Mouse (Mus musculus) forebrain, postnatal 0 days (tissue): ENCODE measurements around the gene Ptprd. TPM values are rescaled to one million over a fixed set of nuclear protein-coding genes. Genes with fewer than 3 reads are reported as not detected.

Experiments used
- ATAC-seq: fragments of 200-750 bp; cut with Nextera tagmentation; 2 replicates; pipeline ENCODE4 v1.8.0; 2017; ENCODE audit warnings: mild to moderate bottlenecking, moderate library complexity
- DNase-seq: peaks from one replicate; pipeline ENCODE4 v3.0.0-alpha.2; 2015
- H3K27ac ChIP-seq: fragments of 300-500 bp; sonication (generic); 2 replicates; pipeline ENCODE4 v1.5.1; 2014; ENCODE audit warnings: low read depth, mild to moderate bottlenecking, antibody characterized with exemption, low read length, moderate library complexity, mixed read lengths
- H3K27me3 ChIP-seq: fragments of 300-500 bp; sonication (generic); 2 replicates; pipeline ENCODE4 v1.6.1; 2014; ENCODE audit warnings: mild to moderate bottlenecking, low read length, mixed read lengths; ENCODE audit not compliant: insufficient read depth
- H3K36me3 ChIP-seq: fragments of 300-500 bp; sonication (generic); 2 replicates; pipeline ENCODE4 v1.6.1; 2014; ENCODE audit warnings: mild to moderate bottlenecking, moderate library complexity; ENCODE audit not compliant: insufficient read depth
- H3K4me1 ChIP-seq: fragments of 300-500 bp; sonication (generic); 2 replicates; pipeline ENCODE4 v1.6.1; 2014; ENCODE audit warnings: antibody characterized with exemption; ENCODE audit not compliant: insufficient read depth
- H3K4me2 ChIP-seq: fragments of 300-500 bp; sonication (generic); 2 replicates; pipeline ENCODE4 v1.6.1; 2014; ENCODE audit warnings: low read depth, mild to moderate bottlenecking, moderate library complexity
- H3K4me3 ChIP-seq: fragments of 300-500 bp; sonication (generic); 2 replicates; pipeline ENCODE4 v1.5.1; 2014; ENCODE audit warnings: low read depth, low read length, mixed read lengths
- H3K9ac ChIP-seq: fragments of 300-500 bp; sonication (generic); 2 replicates; pipeline ENCODE4 v1.6.1; 2014; ENCODE audit warnings: mild to moderate bottlenecking
- H3K9me3 ChIP-seq: fragments of 300-500 bp; sonication (generic); 2 replicates; pipeline ENCODE4 v1.6.1; 2016; ENCODE audit warnings: low read length
- CTCF ChIP-seq: sonication (generic); IDR thresholded peaks from 2 replicates; pipeline ENCODE4 v1.5.1; 2016; ENCODE audit warnings: antibody characterized with exemption, control low read depth, low read depth
- WGBS: fragments of 180-500 bp; shearing (Covaris S2); extraction: QIAGEN DNeasy Blood & Tissue Kit; methylation state at CpG from one replicate; pipeline ENCODE4 v1.1.7; 2014; 5-methylcytosine and 5-hydroxymethylcytosine counted together
- polyA plus RNA-seq: library from polyadenylated mRNA; unstranded; fragments of >200 nt; fragmentation: Nextera tagmentation; extraction: Ambion mirVana; gene quantifications from 2 replicates; pipeline ENCODE4 v1.2.1, GENCODE M21; 2015
- total RNA-seq: library from RNA; depleted of rRNA; stranded (reverse); fragments of >200 nt; gene quantifications from 2 replicates; pipeline ENCODE4 v1.2.3, GENCODE M21; 2014

The Ptprd gene
- total and polyA plus RNA-seq, 2 experiments from 2014 or later, result 58.3 to 120 TPM

GRCm38 (mm10) chr4:76425230-76425575 is 1786.6 kb downstream of the Ptprd start:
- Histone ChIP-seq H3K27ac (no peak overlapping the region), H3K9me3 (no peaks in the 10 kb centered on the region), H3K4me3 (no peak overlapping the region), H3K4me1 (no peaks in the 10 kb centered on the region), H3K27me3 (no peaks in the 10 kb centered on the region), H3K4me2 (no peak overlapping the region), H3K36me3 (no peaks in the 10 kb centered on the region), H3K9ac (no peak overlapping the region)
- 81% methylated on average over 2 of the region's 2 CpGs for WGBS
- ATAC-seq (no peak), DNase-seq (no peak)
- TF ChIP-seq CTCF, result no peak

GRCm38 (mm10) chr4:76424324-76425229 is 1787.2 kb downstream of the Ptprd start:
- peak; percentile 29 for ATAC-seq
- Histone ChIP-seq H3K4me3 (no peak overlapping the region), H3K9me3 (no peaks in the 10 kb centered on the region), H3K4me1 (no peaks in the 10 kb centered on the region), H3K4me2 (no peak overlapping the region), H3K9ac (no peak overlapping the region), H3K27ac (no peak overlapping the region), H3K36me3 (no peaks in the 10 kb centered on the region), H3K27me3 (no peaks in the 10 kb centered on the region)
- 60% methylated on average over 9 of the region's 9 CpGs for WGBS
- TF ChIP-seq CTCF, result no peak
- DNase-seq, result peak; percentile 20

DNA sequence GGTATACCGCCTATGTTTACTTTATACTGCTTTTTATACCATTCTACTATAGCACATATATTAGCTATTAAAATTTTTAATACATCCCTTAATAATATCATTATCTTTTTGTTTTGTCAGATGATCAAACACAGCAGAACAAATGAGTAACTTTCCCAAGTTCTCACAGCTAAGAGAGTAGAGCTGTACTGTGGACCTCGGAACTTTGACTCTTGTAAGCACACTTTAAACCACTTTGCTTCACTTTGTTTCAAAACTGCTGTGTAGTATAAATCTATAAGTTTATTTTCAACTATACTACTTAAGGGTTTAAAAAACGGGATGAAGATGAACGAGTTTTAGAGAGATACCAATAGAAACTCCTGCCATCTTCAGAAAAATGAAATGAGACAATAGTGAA is 1789.6 kb downstream of the Ptprd start:
- TF ChIP-seq CTCF, result no peak

DNA sequence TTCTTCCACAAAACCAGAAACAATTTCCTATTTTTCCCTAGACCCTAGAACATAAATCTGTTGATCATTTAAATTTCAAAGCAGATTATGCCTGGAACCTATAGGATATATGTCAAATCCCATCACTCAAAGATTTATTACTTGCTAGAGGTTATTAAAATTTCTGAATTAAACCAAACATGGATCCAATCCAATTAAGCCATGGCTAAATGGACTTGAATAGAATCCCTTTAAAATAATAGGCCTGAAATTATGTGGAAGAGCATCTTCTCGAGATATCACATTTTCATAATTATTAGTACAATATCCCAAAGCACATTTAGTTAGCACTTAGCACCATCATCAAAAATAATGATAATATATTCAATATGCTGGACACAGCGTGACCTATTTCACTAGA is 1792.1 kb downstream of the Ptprd start:
- no peak for DNase-seq
- 75% methylated on average over 2 of the region's 2 CpGs for WGBS
- Histone ChIP-seq H3K36me3 (no peaks in the 10 kb centered on the region), H3K27ac (no peak overlapping the region), H3K4me3 (no peak overlapping the region), H3K4me1 (0 out of 2 replicates have a peak, but pooled peaks cover 3% of the 10 kb centered on the region), H3K27me3 (no peaks in the 10 kb centered on the region), H3K9ac (no peak overlapping the region), H3K4me2 (no peak overlapping the region), H3K9me3 (no peaks in the 10 kb centered on the region)
- TF ChIP-seq CTCF, result no peak
- ATAC-seq, result no peak

More for the DNA sequence above, 1789.6 kb downstream of the Ptprd start:
- no peaks in the 10 kb centered on the region for H3K27me3 ChIP-seq
- H3K4me1 ChIP-seq, result no peaks in the 10 kb centered on the region
- DNase-seq (no peak), ATAC-seq (no peak)
- no peaks in the 10 kb centered on the region for H3K36me3 ChIP-seq
- 94% methylated on average over 4 of the region's 4 CpGs for WGBS
- H3K27ac ChIP-seq, result no peak overlapping the region
- H3K4me2 ChIP-seq, result no peak overlapping the region
- H3K9me3 ChIP-seq, result no peaks in the 10 kb centered on the region
- H3K9ac ChIP-seq, result no peak overlapping the region
- no peak overlapping the region for H3K4me3 ChIP-seq

DNA sequence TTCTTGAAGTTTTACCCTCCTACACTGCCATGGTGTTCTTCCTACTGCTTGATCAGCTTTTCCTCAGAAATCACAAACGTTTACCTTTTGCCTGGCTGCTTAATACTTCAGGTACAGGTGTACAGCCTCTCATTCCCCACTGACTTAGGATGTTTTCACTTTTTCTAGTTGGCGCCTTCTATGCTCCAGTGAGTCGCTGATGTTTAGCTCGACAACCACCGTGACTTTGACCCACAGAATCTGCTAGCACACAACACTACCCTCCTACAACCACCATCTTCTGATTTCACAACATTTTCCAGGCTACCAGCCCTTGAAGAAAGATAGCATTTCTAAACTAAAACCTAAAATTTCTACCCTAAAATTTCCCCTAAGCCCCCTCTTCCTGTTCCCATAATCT is 1794.1 kb downstream of the Ptprd start:
- 0 out of 2 replicates have a peak, but pooled peaks cover 3% of the 10 kb centered on the region for H3K4me1 ChIP-seq
- DNase-seq, result no peak
- 97% methylated on average over 5 of the region's 5 CpGs for WGBS
- no peak for ATAC-seq
- H3K4me2 ChIP-seq, result no peak overlapping the region
- H3K9me3 ChIP-seq, result no peaks in the 10 kb centered on the region
- no peaks in the 10 kb centered on the region for H3K27me3 ChIP-seq
- H3K27ac ChIP-seq, result no peak overlapping the region
- H3K4me3 ChIP-seq, result no peak overlapping the region
- no peak overlapping the region for H3K9ac ChIP-seq
- H3K36me3 ChIP-seq, result no peaks in the 10 kb centered on the region
- no peak for TF ChIP-seq CTCF

- Histone ChIP-seq H3K27ac (no peak overlapping the region), H3K4me2 (no peak overlapping the region), H3K4me1 (0 out of 2 replicates have a peak, but pooled peaks cover 3% of the 10 kb centered on the region), H3K9ac (no peak overlapping the region), H3K36me3 (no peaks in the 10 kb centered on the region), H3K4me3 (no peak overlapping the region), H3K9me3 (no peaks in the 10 kb centered on the region), H3K27me3 (no peaks in the 10 kb centered on the region)
- DNase-seq (no peak), ATAC-seq (no peak)
- WGBS, result 74% methylated on average over 5 of the region's 5 CpGs
- TF ChIP-seq CTCF, result no peak
These were observed 1796.1 kb downstream of the Ptprd start for GRCm38 (mm10) chr4:76415624-76416023.

DNA sequence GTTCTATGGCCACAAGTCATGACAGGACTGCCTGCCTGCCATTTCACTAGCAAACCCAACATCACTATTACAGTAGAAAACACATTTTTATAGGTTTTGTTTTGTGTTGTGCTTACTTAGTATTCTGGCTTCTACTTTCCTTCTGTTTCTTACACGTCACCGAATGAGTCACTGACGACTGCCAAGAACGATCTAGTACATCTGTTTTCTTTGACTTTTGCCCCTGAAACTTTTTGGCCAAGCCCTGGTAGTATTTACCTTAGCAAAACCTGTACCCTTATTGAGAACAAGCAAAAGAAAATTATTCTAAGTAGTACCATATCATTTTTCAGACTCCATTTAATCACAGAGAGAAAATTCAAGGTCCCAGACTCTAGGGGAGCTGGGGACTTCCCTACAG is 1797.2 kb downstream of the Ptprd start:
- ATAC-seq, result no peak
- Histone ChIP-seq H3K4me1 (0 out of 2 replicates have a peak, but pooled peaks cover 3% of the 10 kb centered on the region), H3K9ac (no peak overlapping the region), H3K4me2 (no peak overlapping the region), H3K27ac (no peak overlapping the region), H3K36me3 (no peaks in the 10 kb centered on the region), H3K27me3 (no peaks in the 10 kb centered on the region), H3K4me3 (no peak overlapping the region), H3K9me3 (no peaks in the 10 kb centered on the region)
- TF ChIP-seq CTCF, result no peak
- no peak for DNase-seq
- WGBS, result 54% methylated on average over 4 of the region's 4 CpGs
